Mouse (Mus musculus) stomach, postnatal 0 days (tissue): ENCODE data around the gene Sort1. TPM values are rescaled to one million over a fixed set of nuclear protein-coding genes. Genes with fewer than 3 reads are reported as not detected.

Experiments used
- ATAC-seq: fragments of 200-750 bp; cut with Nextera tagmentation; 2 replicates; pipeline ENCODE4 v1.8.0; 2017; ENCODE audit not compliant: low FRiP score, low TSS enrichment
- DNase-seq: peaks from one replicate; pipeline ENCODE4 v3.0.0-alpha.2; 2016; ENCODE audit warnings: low spot score
- H3K27ac ChIP-seq: fragments of 300-500 bp; sonication (generic); replicated peaks from 2 replicates; pipeline ENCODE4 v1.5.1; 2014; ENCODE audit warnings: mild to moderate bottlenecking, control low read depth
- H3K27me3 ChIP-seq: fragments of 300-500 bp; sonication (generic); 2 replicates; pipeline ENCODE4 v1.6.1; 2014; ENCODE audit warnings: low read length; ENCODE audit not compliant: control insufficient read depth, insufficient read depth
- H3K36me3 ChIP-seq: fragments of 300-500 bp; sonication (generic); 2 replicates; pipeline ENCODE4 v1.6.1; 2014; ENCODE audit warnings: low read length, mixed read lengths; ENCODE audit not compliant: control insufficient read depth, insufficient read depth
- H3K4me1 ChIP-seq: fragments of 300-500 bp; sonication (generic); replicated peaks from 2 replicates; pipeline ENCODE4 v1.6.1; 2014; ENCODE audit warnings: antibody characterized with exemption; ENCODE audit not compliant: control insufficient read depth, insufficient read depth
- H3K4me2 ChIP-seq: fragments of 300-500 bp; sonication (generic); replicated peaks from 2 replicates; pipeline ENCODE4 v1.6.1; 2014; ENCODE audit warnings: low read depth, mild to moderate bottlenecking, control low read depth, moderate library complexity
- H3K4me3 ChIP-seq: fragments of 300-500 bp; sonication (generic); 2 replicates; pipeline ENCODE4 v1.5.1; 2014; ENCODE audit warnings: low read depth, low read length, control low read depth
- H3K9ac ChIP-seq: fragments of 300-500 bp; sonication (generic); 2 replicates; pipeline ENCODE4 v1.6.1; 2014; ENCODE audit warnings: mild to moderate bottlenecking, low read length, control low read depth, mixed read lengths
- H3K9me3 ChIP-seq: fragments of 300-500 bp; sonication (generic); 2 replicates; pipeline ENCODE4 v1.6.1; 2016; ENCODE audit warnings: low read length; ENCODE audit not compliant: control insufficient read depth
- CTCF ChIP-seq: IDR thresholded peaks from 2 replicates; pipeline ENCODE4 v1.5.1; 2016; ENCODE audit warnings: antibody characterized with exemption, low read depth, mild to moderate bottlenecking, moderate library complexity
- EP300 ChIP-seq: optimal IDR thresholded peaks from 2 replicates; pipeline ENCODE3; 2016; ENCODE audit warnings: antibody characterized with exemption
- WGBS: fragments of 180-500 bp; shearing (Covaris S2); extraction: QIAGEN DNeasy Blood & Tissue Kit; methylation state at CpG from one replicate; pipeline ENCODE4 v1.1.7; 2014; 5-methylcytosine and 5-hydroxymethylcytosine counted together
- polyA plus RNA-seq: library from polyadenylated mRNA; unstranded; fragments of >200 nt; fragmentation: Nextera tagmentation; extraction: Ambion mirVana; gene quantifications from 2 replicates; pipeline ENCODE4 v1.2.1, GENCODE M21; 2015

Gene Sort1
- polyA plus RNA-seq, 1 experiment from 2014 or later, result 7.6 TPM

DNA sequence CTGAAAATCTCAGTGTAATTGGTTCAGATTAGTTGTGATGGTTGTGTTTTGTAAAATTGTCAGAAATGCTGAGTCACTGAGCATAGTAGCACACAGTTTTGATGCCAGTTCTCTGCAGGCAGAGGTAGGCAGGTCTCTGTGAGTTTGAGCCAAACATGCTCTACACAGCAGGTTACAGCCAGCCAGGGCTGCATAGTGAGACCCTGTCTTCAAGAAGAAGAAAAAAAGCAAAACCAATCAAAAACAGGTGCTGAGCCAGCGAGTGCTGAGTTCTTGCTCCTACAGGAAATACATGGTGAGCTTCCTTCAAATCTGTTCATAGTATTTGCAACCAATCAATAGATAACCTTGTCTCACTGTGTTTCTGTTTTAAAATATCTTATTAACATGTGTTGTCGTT, 34.6 kb downstream of the Sort1 start:
- ATAC-seq (no peak), DNase-seq (no peak)
- TF ChIP-seq CTCF (no peak), EP300 (no peak)
- Histone ChIP-seq H3K9me3 (no peaks in the 10 kb centered on the region), H3K36me3 (no peaks in the 10 kb centered on the region), H3K4me2 (no peak overlapping the region), H3K9ac (no peak overlapping the region), H3K27ac (no peak overlapping the region), H3K27me3 (no peaks in the 10 kb centered on the region), H3K4me3 (no peak overlapping the region), H3K4me1 (no peaks in the 10 kb centered on the region)
- 68% methylated on average over 2 of the region's 2 CpGs for WGBS

DNA sequence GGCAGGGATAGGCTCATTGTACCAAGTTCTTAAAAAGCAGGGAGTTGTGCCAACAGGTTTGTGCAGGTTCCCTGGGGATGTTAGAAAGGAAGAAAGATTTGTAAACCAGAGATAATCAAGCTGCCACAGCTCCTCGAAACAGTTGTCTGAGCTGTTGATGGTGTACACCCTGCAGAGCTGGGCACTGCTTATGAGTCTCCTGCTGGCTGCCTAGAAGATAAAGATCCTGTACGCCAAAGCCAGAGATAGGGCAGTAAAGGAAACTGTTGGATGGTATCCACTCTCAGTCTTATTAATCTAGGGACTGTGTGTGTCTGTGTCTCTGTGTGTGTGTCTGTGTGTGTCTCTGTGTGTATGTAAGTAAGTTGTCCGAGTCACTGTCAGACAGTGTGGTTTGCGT, 37.8 kb downstream of the Sort1 start:
- Histone ChIP-seq H3K9me3 (no peaks in the 10 kb centered on the region), H3K9ac (no peak overlapping the region), H3K27me3 (no peaks in the 10 kb centered on the region), H3K4me3 (no peak overlapping the region), H3K4me2 (no peak overlapping the region), H3K36me3 (no peaks in the 10 kb centered on the region), H3K27ac (no peak overlapping the region), H3K4me1 (no peaks in the 10 kb centered on the region)
- ATAC-seq, result no peak
- no peak for DNase-seq
- WGBS, result 50% methylated on average over 4 of the region's 4 CpGs
- TF ChIP-seq CTCF, result no peak
- no peak for TF ChIP-seq EP300

DNA sequence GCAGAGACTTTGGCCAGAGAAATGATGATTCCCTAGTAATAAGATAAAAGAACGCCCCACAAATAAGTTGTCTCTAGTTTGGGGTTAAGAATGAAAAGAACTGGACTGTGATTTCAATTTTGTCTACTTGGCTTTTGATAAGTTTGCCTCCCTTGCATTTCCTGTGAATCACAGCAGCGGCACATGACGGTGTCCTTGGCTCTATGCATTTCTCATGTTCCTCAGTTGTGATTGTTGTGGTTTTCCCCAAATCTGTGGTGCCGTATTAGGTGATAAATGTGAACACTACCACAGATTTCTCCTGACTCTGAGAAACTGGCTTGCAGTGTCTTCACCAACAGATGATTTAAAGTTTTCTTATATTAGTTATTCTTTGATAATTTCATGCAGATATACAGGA, 38.3 kb downstream of the Sort1 start:
- H3K9ac ChIP-seq, result no peak overlapping the region
- ATAC-seq (no peak), DNase-seq (no peak)
- no peaks in the 10 kb centered on the region for H3K9me3 ChIP-seq
- no peak overlapping the region for H3K27ac ChIP-seq
- no peak overlapping the region for H3K4me2 ChIP-seq
- H3K4me3 ChIP-seq, result no peak overlapping the region
- no peaks in the 10 kb centered on the region for H3K27me3 ChIP-seq
- 74% methylated on average over 4 of the region's 4 CpGs for WGBS
- H3K36me3 ChIP-seq, result no peaks in the 10 kb centered on the region
- no peaks in the 10 kb centered on the region for H3K4me1 ChIP-seq
- TF ChIP-seq EP300 (no peak), CTCF (no peak)

DNA sequence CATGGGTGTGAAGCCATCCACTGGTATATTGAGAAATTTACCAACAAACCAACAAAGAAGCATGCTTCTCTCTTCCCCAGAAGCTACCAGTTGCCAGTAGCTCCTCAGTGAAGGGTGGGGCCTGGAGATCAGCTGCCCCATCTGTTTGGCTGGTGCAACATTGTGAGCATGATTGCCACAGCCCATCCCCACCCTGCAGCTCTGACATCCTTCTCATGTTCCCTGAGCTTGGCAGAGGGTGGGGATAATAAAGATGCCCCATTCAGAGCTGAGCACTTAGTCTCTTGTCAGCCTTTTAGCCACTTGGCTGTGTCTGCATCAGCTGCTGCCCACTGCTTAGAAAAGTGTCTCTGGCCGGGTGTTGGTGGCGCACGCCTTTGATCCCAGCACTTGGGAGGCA, 39.1 kb downstream of the Sort1 start:
- Histone ChIP-seq H3K4me1 (no peaks in the 10 kb centered on the region), H3K4me2 (no peak overlapping the region), H3K9ac (no peak overlapping the region), H3K36me3 (no peaks in the 10 kb centered on the region), H3K27me3 (no peaks in the 10 kb centered on the region), H3K9me3 (no peaks in the 10 kb centered on the region), H3K4me3 (no peak overlapping the region), H3K27ac (no peak overlapping the region)
- DNase-seq, result no peak
- TF ChIP-seq CTCF, result no peak
- no peak for TF ChIP-seq EP300
- ATAC-seq, result no peak
- 93% methylated on average over 3 of the region's 3 CpGs for WGBS

DNA sequence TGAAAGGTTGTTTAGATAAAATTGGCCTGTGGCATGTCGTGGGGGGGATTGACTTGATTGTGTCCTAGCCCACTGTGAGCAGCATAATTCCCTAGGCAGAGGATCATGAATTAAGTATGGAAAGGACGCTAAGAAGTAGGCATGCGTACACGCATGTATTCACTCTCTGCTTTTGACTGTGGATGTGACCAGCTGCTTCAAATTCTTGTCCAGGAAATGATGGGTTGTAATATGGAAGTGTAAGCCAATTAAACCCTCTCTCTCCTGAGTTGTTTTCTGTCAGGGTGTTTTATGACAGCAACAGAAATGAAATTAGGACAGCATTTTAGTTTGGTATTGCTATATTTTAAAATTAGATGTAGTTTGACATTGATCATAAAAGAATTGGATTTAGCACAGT, 41.0 kb downstream of the Sort1 start:
- ATAC-seq (no peak), DNase-seq (no peak)
- Histone ChIP-seq H3K27me3 (no peaks in the 10 kb centered on the region), H3K9ac (no peak overlapping the region), H3K27ac (no peak overlapping the region), H3K4me3 (no peak overlapping the region), H3K4me2 (no peak overlapping the region), H3K4me1 (0 out of 2 replicates have a peak, but pooled peaks cover 2% of the 10 kb centered on the region), H3K36me3 (no peaks in the 10 kb centered on the region), H3K9me3 (no peaks in the 10 kb centered on the region)
- 86% methylated on average over 4 of the region's 4 CpGs for WGBS
- TF ChIP-seq CTCF (no peak), EP300 (no peak)

DNA sequence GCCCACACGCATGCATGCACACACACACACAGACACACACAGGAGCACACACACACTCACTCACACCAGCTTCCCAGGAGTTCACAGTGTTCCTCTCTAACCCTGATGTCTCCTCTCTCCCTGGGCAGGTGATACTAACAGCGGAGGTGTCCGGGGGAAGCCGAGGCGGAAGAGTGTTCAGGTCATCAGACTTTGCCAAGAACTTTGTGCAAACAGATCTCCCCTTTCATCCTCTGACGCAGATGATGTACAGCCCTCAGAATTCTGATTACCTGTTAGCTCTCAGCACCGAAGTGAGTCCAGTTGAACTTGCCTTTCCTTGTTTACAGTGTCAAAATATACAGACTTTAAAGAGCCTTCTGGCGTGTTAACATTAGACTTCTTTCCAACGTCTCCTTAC, 41.6 kb downstream of the Sort1 start:
- WGBS, result 74% methylated on average over 9 of the region's 9 CpGs
- Histone ChIP-seq H3K27me3 (no peaks in the 10 kb centered on the region), H3K9ac (no peak overlapping the region), H3K36me3 (no peaks in the 10 kb centered on the region), H3K4me3 (no peak overlapping the region), H3K27ac (no peak overlapping the region), H3K4me2 (no peak overlapping the region), H3K9me3 (no peaks in the 10 kb centered on the region), H3K4me1 (0 out of 2 replicates have a peak, but pooled peaks cover 2% of the 10 kb centered on the region)
- no peak for DNase-seq
- no peak for ATAC-seq
- TF ChIP-seq CTCF (no peak), EP300 (no peak)
